Mouse (Mus musculus): ENCODE measurements around the gene Gm10318.

Gm10318 gene

DNA sequence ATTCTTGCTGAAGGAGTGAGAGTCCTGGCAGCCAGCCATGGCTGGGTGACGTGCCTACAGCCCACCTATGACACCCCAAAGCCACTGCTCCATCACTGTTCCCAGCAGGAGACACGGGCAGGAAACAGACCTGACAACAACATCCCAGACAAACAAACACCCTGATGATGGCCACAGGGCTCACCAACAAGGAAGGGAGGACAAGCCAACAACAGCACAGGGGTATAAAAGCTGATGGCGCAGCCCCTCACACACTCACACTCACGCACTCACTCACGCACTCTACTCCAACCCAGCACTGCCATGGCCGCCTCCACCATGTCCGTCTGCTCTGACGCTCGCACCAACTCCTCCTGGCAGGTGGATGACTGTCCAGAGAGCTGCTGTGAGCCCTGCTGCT is at the start of gene Gm10318:
Gene Gm10318, plus strand, starts transcription at position 301 of the 400 bp plus-strand sequence.
- DNase-seq, result no peak

DNA sequence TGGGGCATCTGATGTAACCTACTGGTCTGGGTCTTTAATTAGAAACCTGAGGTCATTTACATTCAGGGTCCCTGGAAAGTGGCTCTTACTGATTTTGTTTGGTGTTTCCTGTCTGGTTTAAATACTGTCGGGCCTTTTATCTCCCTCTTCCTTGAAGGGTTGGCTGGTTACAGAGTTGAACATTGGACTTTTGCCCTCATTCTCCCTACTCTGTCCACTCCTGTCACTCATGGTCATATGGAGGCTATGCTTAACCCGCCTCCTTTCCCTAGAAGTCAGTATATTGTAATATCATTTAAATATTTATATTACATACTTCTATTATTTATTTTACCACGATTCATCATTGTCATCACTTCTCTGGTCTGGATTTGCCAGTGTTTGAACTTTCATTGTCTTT is 48.6 kb upstream of the Gm10318 start:
- DNase-seq, result no peak

DNA sequence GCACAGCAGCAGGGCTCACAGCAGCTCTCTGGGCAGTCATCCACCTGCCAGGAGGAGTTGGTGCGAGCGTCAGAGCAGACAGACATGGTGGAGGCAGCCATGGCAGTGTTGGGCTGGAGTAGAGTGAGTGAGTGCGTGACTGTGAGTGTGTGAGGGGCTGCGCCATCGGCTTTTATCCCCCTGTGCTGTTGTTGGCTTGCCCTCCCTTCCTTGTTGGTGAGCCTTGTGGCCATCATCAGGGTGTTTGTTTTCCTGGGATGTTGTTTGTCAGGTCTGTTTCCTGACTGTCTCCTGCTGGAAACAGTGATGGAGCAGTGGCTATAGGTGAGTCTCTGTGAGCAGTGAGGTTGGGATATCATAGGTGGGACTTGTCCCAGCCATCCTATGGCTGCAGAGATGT is 40.9 kb upstream of the Gm10318 start, which contains the start of gene Gm9507:
Gene Gm9507, minus strand, starts transcription at position 101 of the 400 bp plus-strand sequence.
- DNase-seq, result no peak

DNA sequence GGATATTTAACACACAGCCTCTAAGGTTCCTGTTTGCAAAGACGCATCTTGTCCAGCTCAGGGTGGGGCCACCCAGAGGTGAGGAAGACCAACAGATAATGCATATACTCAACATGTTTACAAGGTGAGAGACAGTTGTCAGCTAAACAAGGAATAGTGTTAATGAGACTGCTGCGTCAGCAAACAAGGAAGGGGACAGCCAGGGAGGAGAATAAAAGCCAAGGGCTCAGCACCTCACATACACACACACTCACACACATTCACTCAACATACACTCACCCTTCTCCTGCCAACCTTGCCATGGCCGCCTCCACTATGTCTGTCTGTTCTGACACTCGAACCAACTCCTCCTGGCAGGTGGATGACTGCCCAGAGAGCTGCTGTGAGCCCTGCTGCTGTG is 38.3 kb upstream of the Gm10318 start, which contains the start of gene Gm2696:
Gene Gm2696, plus strand, starts transcription at position 301 of the 400 bp plus-strand sequence.
- DNase-seq, result no peak

DNA sequence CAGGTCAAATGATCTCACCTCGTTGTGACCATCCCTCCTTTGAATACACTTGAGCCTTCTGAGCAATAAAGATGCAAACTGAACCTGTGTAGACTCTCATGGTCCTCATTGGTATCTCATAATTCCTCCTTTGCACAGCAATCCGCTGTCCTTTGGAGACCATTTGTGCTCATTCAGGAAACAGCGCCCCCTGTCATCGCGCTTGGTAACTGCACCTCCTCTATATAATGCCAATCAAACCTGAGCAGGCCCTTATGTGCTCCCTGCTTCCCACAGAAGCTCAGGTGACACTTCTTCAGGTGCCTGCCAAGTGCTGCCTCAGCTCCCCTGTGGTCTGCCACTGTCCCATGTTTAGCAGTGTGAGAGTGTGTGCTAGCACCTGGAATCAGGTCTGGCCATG is 37.1 kb upstream of the Gm10318 start:
- DNase-seq, result no peak

DNA sequence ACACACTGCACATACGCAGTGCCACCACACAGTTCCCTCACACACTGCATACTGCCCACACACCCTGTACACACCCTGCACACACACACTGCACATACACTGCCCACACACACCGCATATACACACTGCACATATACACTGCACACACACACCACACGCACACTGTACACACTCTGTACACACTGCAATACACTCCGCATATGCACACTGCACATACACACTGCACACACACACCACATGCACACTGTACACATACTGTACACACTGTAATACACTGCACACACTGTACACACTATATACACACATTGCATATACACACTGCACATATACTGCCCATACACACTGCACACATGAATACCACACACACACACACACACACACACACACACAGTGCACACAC is 34.1 kb upstream of the Gm10318 start:
- DNase-seq, result no peak

DNA sequence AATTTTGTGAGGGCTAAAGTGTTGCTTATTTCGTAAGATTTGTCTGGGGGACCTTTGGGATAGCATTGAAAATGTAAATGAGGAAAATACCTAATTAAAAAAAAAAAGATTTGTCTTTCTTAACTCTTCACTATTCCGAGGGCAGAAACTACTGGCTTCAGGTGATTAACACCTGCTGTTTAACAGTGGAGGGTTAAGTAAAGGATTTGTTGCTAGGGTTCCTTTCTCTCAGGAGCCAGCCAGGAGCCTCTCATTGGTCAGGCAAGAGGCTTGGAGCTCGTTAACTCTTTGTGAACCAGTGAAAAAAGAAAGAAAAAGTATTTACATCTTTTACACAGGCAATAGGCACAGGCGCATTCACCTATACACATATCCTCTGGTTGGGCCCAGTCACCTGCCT is 33.5 kb upstream of the Gm10318 start:
- DNase-seq, result no peak

DNA sequence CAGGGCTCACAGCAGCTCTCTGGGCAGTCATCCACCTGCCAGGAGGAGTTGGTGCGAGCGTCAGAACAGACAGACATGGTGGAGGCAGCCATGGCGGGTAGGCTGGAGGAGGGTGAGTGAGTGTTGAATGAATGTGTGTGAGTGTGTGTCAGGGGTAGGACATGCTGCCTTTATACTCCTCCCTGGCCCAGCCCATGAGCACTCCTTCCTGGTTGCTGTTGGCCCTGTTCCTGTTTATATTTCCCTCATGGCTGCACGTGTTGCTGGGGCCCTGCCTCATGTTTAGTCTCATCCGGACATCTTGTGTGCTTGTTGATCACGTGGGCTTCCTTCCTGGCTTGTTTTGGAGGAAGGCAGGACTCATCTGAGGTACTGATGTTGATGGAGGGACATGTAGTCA is 25.7 kb upstream of the Gm10318 start, which contains the start of gene Krtap10-4:
Gene Krtap10-4, minus strand, starts transcription at position 145 of the 400 bp plus-strand sequence.
- DNase-seq, result no peak

DNA sequence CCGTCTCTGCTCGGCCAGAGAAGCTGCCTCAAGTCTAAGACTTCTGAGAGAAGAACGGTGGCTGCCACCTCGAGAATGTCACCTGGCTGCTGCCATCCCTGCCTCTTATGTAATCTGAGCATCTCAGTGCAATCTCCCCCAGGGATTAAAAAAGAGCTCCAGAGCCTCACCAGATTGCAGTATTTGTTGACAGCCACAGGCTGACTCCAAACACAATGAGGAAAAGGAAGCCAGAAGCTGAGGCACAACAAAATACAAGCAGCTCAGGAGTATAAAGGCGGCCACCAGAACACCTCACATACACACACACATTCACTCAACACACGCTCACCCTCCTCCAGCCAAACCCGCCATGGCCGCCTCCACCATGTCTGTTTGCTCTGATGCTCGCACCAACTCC is 17.0 kb upstream of the Gm10318 start, which contains the start of gene Krtap10-10:
Gene Krtap10-10, plus strand, starts transcription at position 301 of the 400 bp plus-strand sequence.
- DNase-seq, result no peak

DNA sequence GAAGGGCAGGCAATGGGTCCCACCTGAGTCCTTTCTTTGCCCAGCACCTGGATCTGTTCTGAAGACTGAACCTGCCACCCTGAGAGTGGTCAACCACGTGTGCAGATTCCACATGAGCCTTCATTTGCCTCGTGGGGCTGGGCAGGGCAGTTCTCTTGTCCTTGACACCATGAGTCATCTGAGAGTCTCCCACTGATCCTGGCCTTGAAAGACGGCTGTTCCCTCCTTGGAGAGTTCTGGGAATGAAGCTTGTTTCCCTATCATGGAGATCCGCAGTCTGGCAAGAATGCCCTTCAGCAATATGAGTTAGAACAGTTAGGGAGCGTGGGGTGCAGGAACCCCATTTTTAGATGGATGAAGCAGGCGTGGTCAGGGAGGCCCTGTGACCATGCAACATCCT is 13.7 kb upstream of the Gm10318 start:
- no peak for DNase-seq

DNA sequence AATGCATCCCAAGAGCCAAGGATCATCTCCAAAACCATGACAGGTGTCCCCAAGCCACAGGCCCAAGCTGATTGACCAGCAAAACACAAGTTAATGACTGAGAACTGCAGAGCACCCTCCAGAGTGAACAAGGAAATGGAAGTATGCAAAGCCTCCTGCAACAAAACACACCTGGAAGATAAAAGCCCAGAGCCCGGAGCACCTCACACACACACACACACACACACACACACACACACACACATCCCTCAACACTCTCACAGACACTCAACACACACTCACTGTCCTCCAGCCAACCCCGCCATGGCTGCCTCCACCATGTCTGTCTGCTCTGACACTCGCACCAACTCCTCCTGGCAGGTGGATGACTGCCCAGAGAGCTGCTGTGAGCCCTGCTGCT is 6.2 kb upstream of the Gm10318 start, which contains the start of gene Gm36176:
Gene Gm36176, plus strand, starts transcription at position 301 of the 400 bp plus-strand sequence.
- DNase-seq, result no peak

DNA sequence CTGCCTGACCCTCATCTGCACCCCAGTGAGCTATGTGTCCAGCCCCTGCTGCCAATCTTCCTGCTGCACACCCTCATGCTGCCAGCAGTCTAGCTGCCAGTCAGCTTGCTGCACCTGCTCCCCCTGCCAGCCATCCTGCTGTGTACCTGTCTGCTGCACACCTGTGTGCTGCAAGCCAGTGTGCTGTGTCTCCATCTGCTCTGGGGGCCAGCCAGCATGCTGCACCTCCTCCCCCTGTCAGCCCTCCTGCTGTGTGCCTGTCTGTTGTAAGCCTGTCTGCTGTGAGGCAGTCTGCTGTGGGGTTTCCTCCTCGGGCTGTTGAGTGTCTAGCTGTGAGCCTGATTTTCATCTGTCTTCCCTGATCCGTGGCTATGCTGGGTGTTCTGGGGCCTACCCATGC is 5.7 kb upstream of the Gm10318 start:
- DNase-seq, result peak; percentile 51

DNA sequence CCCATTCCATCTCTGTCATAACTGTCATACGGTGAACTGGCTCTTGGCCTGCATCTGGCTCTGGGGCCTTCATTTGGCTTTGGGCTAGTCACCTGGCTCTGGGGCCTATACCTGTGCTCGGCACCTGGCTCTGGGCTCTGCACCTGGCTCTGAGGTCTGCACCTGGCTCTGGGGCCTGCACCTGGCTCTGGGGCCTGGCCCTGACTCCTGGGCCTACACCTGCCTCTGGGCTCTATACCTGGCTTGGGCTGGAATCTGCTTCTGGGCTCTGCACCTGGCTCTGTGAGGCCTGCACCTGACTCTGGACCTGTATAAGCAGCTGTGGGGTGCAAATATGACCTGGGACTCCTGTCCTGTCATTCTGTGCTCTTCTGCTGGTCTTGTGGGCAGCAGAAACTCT is 5.1 kb upstream of the Gm10318 start:
- no peak for DNase-seq

DNA sequence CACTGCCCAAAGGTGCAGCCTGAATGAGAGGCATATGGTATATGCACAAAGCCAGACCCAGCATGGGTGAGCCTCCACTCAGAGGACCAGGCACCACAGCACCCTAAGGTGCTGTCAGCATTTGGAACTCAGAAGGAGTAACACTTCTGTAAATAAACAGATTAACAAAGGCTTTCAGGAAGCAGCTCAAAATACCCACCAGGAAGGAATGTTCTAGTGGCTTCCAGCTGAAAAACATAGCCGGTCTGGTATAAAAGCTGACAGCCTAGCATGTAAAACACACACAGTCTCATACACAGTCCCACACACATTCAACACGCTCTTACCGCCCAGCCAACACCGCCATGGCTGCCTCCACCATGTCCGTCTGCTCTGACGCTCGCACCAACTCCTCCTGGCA is 9.0 kb downstream of the Gm10318 start, which contains the start of gene Gm3285:
Gene Gm3285, plus strand, starts transcription at position 301 of the 400 bp plus-strand sequence.
- DNase-seq, result no peak

DNA sequence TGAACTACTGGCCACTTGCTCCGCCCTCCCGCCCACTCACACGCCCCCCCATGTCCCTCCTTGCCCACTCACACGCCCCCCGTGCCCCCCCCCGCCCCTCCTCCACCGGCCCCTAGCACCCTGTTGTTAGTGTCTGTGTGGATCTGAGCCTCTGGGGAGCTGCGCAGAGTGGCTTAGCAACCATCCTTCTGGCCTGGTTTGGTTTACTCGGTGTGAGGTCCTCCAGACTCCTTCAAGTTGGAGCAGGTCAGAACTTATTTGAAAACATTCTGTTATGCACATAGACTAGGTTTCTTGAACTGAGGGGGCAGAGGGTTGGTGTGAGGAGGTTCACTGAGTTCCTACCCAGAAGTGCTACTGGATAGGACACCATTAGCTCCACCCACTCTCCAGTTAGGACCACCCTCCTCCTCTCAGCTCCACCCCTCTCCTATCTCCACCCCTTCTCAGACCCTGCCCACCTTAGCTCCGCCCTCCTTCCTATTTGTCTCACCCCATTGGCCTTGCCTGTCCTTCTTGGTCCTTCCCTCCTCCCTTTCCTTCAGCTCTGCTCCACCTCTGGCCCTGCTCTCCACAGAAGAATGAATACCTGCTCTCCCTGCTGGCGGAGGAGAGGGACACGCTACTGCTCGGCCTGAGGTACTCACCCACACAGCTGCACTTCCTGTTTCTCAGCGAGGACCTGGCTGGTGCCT is 11.6 kb downstream of the Gm10318 start:
- peak; percentile 47 for DNase-seq

DNA sequence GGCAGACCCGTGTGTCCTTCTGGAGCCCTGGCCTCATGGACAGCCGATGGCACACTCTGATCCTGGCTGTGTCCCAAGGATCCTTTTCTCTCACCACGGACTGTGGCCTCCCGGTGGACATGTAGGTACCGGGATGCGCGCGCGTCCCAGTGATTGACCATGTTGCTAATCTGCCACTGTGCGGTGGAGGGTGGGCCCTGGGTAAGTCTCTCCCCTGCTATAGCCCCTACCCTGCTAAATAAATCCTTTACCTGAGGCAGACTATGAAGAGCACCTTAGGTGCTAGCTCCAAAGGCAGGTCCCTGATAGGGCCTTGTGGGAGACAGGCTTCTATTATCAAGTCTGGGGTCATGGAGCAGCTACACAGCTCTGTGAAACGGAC is 12.1 kb downstream of the Gm10318 start:
- DNase-seq, result no peak

DNA sequence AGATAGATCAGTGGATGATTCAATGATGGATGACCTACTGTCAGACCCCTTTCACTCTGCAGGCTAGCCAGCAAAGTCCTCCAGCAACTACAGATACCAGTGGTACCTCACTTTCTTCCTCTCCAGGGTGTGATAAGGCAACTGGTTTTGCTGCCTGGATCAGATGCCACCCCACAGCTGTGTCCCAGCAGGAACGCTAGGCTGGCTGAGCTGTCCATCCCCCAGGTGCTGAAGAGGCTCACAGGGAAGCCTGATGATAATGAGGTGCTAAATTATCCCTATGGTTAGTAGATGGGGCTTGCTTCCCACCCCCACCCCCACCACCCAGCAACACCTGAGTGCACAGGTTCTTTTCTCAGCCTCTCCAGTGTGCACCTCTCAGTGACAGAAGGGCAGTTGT is 14.9 kb downstream of the Gm10318 start:
- DNase-seq, result no peak

DNA sequence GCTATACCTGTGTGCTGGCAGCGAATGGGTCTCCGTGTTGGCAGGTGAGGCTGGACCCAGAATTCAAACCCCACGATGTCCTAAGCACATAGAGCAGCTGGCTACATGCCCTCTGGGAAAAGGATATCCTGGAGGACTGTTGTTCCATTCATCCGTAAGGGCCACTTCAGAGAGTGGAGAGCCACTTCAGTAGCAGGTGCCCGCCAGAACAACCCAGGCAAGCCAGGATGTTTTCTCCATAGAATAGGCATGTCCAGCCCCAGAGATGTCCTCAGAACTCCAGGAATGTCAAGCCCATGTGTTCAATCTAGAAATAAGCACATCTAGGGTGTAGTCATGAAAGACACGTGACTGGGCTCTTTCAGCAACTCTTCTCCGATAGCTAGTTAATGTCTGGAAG is 17.0 kb downstream of the Gm10318 start:
- no peak for DNase-seq

DNA sequence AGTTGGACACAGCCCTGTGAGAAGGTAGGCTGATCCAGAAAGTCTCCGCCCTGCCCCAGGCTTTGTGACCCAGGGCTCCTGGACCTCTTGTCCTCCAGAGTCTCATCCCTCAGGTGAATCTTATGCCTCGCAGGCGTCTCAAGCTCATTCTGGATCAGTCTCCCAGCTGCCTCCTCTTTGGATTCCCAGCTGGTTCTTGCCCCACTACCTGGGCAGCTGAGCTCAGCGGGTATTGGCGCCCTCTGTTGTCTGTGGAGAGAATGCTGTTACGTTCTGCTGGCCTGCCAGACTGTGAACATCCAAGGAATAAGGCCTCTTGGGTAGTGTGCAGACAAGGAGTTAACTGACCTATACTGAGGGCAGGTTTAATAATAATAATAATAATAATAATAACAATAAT is 26.3 kb downstream of the Gm10318 start:
- no peak for DNase-seq

DNA sequence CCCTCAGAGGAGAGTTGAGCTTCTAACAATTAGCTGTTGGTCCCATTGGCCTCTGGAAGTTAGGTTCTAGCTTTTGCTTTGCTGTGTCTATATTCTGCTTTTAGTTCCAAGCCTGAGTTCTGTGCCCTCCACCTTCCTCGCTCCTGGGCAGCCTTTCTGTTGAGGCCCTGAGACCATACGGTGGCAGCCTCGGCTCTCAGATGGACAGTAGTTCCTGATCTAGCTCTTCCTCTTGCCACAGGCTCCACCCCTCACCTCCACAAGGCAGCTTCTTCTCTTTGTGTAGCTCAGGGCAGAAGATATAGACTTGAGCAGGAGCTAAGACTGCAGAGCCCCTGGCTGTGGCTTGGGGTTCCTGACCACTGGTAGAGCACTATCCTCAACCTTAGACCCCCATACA is 27.6 kb downstream of the Gm10318 start:
- no peak for DNase-seq

DNA sequence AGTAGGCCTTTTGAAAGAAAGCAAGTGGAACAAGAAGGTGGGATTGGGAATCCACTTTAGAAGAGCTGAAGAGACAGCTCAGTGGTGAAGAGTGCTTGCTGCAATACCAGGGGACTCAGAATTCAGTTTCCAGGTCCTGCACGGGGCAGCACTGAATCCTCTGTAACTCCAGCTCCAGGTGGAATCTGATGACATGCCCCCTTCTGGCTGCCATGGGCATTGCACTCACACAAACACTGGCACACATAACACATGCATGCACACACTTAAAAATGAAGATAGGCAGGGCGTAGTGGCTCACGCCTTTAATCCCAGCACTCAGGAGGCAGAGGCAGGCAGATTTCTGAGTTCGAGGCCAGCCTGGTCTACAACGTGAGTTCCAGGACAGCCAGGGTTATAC is 29.9 kb downstream of the Gm10318 start:
- no peak for DNase-seq

DNA sequence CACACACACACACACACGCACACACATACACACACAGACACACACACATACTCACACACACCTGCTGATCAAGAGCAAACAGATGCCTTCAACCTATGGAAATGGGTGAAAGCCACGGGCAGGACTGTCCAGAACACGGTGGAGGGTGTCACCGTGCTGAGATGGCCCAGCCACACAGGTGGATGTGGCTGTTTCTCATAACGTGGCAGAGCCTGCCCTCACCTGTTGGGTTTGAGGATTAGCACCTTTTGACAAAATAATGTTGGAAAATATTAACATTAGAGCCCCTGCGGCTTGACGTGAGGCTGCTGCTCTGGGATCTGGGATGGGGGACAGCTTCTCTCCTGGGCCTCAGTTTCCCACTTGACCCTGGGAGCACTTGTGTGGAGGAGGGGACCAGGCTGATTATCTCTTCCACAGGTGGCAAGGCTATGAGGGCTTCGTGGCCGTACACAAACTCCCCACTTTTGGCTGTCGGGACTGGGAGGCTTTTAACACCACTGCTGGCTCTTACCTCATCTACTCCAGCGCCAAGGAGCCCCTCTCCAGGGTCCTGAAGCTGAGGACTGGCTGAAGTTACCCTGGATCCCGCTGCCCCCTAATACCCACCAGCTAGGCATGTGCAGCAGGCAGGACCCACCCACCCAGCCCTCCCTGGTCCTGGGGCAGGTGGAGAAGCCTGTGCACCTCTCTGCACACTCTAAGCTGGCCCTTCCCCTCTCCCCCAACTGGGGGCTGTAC is 33.5 kb downstream of the Gm10318 start:
- DNase-seq, result no peak

DNA sequence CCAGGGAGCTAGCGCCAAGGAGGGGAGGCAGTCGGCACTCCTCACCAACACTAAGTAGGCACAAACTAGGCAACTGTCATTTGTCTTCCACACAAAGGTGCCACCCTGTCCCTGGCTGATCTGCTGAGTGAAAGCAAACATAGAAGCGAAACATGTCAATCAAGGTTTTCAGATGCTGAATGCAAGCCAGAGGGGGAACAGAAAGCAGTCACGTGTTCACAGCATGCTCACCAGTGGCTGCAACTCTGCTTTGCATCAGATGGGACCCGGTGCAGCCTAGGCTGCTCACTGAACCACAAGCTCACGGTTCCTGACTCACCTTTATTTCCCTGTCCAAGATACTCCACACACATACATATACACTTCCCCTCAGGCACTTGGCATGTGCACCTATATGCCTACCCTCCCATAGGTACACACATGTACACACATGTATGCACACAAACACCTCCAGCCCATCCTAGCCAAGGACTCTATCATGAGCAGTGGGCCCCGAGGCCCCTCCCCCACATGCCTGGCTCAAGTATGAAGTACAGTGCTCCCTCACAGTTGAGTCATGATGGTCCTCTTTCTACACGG is 38.4 kb downstream of the Gm10318 start:
- DNase-seq, result no peak

DNA sequence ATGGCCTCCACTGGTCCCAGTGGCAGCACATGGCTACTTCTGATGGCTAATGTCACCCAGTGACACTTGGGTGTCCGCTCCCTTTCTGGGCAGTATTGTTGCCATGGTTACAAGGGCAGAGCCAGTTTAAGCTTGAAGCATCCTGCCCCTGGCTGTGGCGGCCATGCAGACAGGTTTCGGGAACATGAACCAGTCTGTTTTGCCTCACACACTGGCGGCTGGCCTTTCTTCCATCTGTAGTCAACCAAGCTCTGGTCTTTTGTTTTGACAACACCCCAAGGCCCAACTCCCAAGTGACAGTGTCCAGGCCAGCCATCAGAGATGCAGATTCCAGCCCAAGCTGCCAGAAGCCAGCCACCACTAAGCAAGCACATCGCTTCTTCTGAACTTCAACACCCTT is 42.9 kb downstream of the Gm10318 start:
- DNase-seq, result no peak

Data from cerebellum, adult 9-10 months (tissue).